Mouse (Mus musculus) small intestine, adult 2 months (tissue): ENCODE data around the gene Syt16.

Source experiments
- CTCF ChIP-seq: fragments of 200-500 bp; IDR thresholded peaks from 2 replicates; pipeline ENCODE4 v1.5.1; 2012; ENCODE audit warnings: low read depth, mild to moderate bottlenecking, control low read depth, inconsistent platforms, low read length, moderate library complexity, mixed read lengths; ENCODE audit not compliant: insufficient replicate concordance, insufficient read length; ENCODE audit errors: extremely low read depth
- POLR2A ChIP-seq: fragments of 200-500 bp; IDR thresholded peaks from 2 replicates; pipeline ENCODE4 v1.6.1; 2012; ENCODE audit warnings: low read depth, mild to moderate bottlenecking, control low read depth, inconsistent platforms, low read length, moderate library complexity

- no peak for TF ChIP-seq CTCF
- no peak for TF ChIP-seq POLR2A
Observed at GRCm38 (mm10) chr12:74282846-74283245, 285.4 kb downstream of the Syt16 start.
